Mouse (Mus musculus): ENCODE measurements around the gene Col25a1. TPM values are rescaled to one million over a fixed set of nuclear protein-coding genes. Genes with fewer than 3 reads are reported as not detected.

Gene Col25a1
- total RNA-seq, 2 experiments from 2014 or later: 0.22 to 0.28 TPM

GRCm38 (mm10) chr3:130620517-130621146 is 489.3 kb downstream of the Col25a1 start:
- intact Hi-C loops (cut with DNase I): no loop called here
- DNase-seq: no peak

DNA sequence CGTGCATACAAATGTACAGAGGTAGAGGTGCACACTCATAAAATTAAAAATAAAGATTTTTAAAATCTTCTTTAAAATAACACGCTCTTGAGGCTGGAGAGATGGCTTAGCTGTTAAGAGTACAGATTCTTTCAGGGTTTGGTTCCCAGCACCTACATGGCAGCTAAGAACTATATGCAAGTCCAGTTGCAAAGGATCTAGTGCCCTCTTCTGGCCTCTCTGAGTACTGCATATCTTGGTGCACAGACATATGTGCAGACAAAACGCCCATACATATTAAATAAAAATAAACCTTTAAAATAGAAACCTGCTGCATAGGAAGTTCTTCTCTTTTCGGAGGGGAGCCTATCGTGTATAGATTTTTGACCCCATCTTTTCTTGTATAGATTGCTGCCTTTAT is 497.1 kb downstream of the Col25a1 start:
- DNase-seq: no peak
- intact Hi-C loops (cut with DNase I): no loop called here

DNA sequence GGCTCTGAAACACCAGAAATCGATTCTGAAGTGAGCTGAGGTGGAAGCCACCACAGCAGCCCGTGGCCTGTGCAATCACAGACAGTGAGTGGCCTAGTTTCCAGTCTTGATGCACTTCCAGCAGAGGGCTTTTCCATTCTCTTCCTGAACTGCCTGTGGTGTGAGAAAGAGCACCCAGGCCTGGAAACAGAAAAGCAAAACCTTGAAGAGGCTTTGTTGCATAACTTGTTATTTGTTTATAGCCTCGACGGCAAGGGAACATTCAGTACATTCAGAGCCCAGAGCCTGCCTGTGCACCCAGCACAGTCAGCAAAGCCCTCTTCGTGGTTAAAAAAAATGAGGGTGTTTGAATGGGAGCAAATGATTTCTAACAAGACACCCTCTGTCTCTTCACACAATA is 502.6 kb downstream of the Col25a1 start:
- intact Hi-C loops (cut with DNase I): no loop called here
- no peak for DNase-seq

GRCm38 (mm10) chr3:130646110-130646810 is 515.0 kb downstream of the Col25a1 start:
- intact Hi-C loops (cut with DNase I): no loop called here
- DNase-seq: no peak

Other genes with a start within 250 kb of the Col25a1 start
- 1 to 10 TPM; 3.8 to 4.6 TPM for gene Casp6, start 230.1 kb upstream of the Col25a1 start, total RNA-seq (2021)
- under 1 TPM; 0.69 to 0.97 TPM for gene Mcub, start 161.3 kb upstream of the Col25a1 start, total RNA-seq (2021)
- 10 to 100 TPM; 23.6 to 24.0 TPM for gene Sec24b, start 69.9 kb upstream of the Col25a1 start, total RNA-seq (2021)

All from gastrocnemius, postnatal 36 days (tissue).